Mouse (Mus musculus): Measurements from ENCODE around the gene Fam76b.

DNA sequence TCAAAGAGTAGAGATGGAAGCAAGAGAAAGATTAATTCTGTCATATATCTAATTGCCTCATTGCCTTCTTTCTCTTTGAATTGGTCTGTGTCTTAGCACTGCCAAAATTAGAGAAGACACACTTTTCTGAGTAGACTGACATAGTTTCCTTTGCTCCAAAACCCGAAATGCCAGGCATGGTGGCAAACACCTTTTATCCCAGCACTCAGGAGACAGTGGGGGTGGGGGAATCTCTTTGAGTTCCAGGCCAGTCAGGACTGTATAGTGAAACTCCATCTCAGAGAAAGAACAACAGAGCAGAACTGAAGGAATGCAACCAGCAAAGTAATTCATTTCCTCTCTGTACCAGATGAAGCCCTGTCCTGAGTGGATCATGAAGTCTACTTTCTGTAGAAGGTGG, 53.2 kb downstream of the Fam76b start:
- TF ChIP-seq CTCF (conservative IDR thresholded peaks at IDR 0.05; ENCODE audit: low read length), result no peak
- no peak for TF ChIP-seq POU5F1 (IDR thresholded peaks at IDR 0.05; ENCODE audit: borderline replicate concordance, low read length)
- TF ChIP-seq NANOG (IDR thresholded peaks at IDR 0.05; ENCODE audit: borderline replicate concordance, low read length), result no peak

Measured in E14TG2a.4 (cell line).